Mouse (Mus musculus) left cerebral cortex, adult 11 months (tissue): ENCODE measurements around the gene Gm11037.

ENCODE experiments used
- DNase-seq: peaks from one replicate; pipeline ENCODE4 v3.0.0; 2022; ENCODE audit warnings: low spot score

Gm11037 gene

GRCm38 (mm10) chr2:131149254-131149578 lies 15.9 kb downstream of the Gm11037 start:
- DNase-seq: no peak

- no peak for DNase-seq
These were observed 19.0 kb downstream of the Gm11037 start for GRCm38 (mm10) chr2:131152166-131152730.

DNA sequence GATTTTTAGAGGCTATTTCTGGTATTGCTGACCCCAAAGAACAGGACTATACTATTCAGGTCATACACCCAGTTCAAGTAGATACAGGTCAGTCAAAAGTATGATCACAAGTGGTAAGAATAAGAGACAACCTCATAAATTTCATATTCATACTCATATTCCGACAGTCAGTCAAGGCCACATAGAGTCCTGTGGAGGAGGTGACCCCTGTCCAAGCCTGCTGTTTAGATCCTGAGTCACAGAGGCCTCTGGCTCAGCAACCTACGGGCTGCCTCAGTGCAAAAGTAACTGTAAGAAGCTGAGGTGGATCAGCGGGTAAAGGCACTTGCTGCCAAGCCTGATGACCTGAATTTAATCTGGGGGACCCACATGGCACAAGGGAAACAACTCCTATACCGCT lies 20.7 kb downstream of the Gm11037 start:
- DNase-seq: no peak

DNA sequence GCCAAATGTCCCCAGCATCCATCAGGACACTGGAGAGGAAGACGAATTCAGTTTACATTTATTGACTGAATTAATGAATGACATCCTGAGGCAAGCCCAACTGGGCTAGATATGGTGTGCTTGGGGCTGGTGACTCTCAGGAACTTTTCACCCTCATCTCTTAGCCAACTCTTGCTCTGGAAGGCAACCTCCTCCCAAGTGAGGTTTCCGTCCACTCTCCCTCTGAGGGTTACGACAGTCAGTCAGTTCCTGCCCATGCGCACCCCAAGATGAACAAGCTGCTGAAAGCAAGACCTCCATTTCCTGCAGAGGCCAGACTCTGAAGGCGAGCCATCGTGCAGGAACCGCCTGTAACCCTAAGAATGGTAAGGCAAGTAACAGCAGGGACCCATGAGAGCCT lies 23.7 kb downstream of the Gm11037 start:
- no peak for DNase-seq

DNA sequence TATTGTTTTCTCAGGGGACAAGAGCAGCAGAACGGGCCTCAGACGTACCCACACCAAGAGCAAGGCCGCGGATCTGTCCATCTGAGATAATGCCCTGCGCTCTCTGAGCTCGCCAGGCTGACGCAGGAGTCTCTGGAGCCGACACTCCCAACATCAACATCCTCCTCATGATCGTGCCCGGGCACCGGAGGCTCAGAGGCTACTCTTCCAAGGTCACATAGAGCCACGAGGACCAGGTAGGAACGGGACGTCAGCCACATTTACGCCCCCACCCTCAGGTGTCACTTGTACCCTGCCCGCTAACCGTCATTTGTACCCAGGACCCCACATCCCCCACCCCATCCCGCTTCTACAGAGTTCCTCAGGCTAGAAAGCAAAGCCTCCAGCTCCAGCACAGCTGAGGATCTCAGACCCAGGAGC lies 26.2 kb downstream of the Gm11037 start:
- no peak for DNase-seq

- peak; percentile 94 for DNase-seq
These were observed 26.8 kb downstream of the Gm11037 start, which contains the start of gene 1700037H04Rik for GRCm38 (mm10) chr2:131159938-131160581. Gene 1700037H04Rik, minus strand, starts transcription at chr2:131160081.

- DNase-seq: no peak
These were observed 27.4 kb downstream of the Gm11037 start for GRCm38 (mm10) chr2:131160671-131161111.

- DNase-seq: no peak
These were observed 30.6 kb downstream of the Gm11037 start for GRCm38 (mm10) chr2:131163924-131164323.

DNA sequence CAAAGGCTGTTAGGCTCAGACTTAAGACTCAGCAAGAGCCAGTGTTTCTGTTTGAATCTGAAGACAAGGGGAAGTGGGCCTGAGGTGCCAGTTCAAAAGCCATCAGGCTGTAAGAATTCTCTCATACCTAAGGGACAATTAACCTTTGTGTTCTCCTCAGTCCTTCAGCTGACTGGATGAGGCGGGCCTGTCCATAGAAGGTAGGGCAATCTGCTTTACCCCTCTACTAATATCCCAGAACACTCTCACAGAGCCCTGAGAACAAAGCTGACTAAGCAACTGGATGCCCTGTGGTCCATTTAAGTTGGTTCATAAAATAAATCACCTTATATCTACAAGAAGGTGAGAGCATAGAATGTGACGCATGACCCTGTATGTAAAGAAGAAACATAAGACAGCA lies 32.9 kb downstream of the Gm11037 start:
- DNase-seq: no peak

DNA sequence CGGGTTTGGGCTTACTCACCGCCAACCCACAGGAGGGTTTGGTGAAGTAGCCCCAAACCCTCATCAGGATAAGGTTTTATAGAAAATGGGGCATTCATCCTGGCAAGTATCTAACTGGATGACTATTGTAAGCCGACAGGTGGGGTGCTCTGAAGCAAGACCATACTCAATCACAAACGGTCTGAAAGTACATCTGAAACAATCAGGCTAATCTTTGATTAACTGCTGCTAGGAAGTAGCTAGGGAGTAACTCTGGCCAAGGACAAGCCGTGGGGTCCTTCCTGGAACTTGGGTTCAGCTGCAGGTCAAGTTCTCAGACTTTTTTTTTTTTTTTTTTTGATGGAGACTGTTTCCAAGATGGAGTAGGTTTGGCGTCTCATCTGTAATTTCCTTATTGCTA lies 34.7 kb downstream of the Gm11037 start:
- no peak for DNase-seq

DNA sequence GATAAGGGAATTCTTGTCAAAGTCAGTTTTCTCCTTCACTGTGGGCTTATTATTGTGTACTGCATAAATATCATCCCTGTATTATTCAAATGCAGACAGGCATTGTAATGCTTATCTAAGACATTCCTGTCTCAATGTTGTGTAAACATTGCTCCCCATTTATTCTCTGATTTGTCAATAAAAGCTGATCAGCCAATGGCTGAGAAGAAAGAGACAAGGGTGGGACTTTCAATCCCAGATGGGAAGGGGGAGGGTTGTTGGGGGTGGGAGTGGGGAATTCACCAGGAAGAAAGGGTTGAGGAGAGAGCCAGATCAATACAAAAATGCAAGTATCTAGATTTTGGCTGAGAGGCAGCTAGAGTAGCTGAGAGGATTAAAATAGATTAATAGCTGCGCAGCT lies 35.6 kb downstream of the Gm11037 start:
- no peak for DNase-seq

DNA sequence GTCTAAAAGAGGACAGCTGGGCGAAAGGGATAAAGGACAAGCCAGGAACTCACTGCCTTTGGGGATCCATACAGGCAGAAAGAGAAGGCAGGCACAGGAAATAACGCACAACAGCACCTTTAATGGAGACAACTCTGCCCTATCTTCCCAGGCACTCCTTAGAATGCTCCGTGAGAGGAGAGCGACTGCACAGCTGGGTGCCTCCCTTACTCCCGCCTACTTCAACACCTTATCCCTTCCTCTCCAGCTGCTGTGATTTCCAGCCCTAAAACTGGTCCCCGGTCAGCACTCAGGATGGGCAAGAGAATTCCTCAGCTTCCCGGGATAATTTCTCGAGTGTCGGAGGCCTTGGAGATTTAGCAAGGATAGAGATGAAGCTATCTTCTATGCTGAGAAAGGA lies 37.6 kb downstream of the Gm11037 start:
- DNase-seq: no peak

DNA sequence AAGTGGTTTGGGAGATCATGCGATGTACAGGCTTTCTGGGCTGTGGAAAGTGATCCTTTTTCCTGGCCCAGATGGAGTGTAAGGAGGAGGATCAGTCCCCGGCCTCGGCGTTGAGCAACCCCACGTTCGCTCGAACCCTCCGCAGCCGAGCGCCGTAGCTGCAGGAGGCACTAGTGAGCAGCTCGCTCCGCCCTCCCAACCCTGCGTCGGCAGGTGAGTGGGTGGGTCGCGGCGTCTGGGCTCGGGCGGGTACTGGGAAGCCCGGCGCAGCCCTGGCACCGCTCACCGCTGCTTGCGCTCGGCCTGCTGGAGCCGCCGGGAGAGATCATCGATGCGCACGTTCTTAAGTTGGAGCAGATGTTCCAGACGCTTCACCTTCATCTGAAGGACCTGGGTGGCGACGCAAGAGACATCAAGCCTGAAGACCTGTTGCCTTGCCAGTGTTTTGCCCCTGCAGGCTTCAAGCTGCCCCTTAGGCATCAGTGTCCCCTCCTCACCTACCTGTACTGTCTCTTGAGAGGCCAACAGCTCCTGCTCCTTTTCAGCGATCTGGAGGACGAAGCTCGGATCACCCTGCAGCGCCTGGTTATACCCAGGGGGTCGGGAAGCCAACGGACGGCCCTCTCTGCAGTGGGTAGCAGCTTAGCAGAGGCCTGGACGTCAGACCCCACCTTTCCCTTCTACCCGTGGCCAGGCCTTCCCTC lies 38.3 kb downstream of the Gm11037 start:
- DNase-seq: no peak

GRCm38 (mm10) chr2:131172322-131172721 lies 39.0 kb downstream of the Gm11037 start:
- no peak for DNase-seq

- DNase-seq: peak; percentile 68
These were observed 41.4 kb downstream of the Gm11037 start for GRCm38 (mm10) chr2:131174700-131175099.

GRCm38 (mm10) chr2:131175286-131175944 lies 42.1 kb downstream of the Gm11037 start:
- DNase-seq: no peak

GRCm38 (mm10) chr2:131175945-131176309 lies 42.6 kb downstream of the Gm11037 start:
- DNase-seq: no peak

DNA sequence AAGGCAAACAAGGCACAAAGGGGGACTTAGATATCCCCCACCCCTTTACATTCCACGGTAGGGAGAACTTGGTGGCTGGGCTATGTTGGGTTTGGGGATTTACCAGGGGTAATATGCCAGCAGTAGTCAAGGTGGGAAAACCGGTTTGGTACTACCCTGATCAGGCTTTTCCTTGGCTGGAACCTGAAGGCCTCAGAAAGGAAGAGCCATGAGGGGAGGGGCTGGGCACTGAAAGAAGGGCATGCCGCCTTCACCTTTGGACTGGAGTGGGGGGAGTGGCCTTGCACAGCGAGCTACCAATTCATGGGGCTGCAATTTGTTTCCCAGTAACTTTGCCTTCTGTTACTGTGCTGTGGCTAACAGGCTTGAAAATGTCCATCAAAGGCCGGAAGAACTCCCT lies 43.2 kb downstream of the Gm11037 start:
- no peak for DNase-seq

- DNase-seq: no peak
These were observed 44.6 kb downstream of the Gm11037 start for GRCm38 (mm10) chr2:131177932-131178331.

- DNase-seq: no peak
These were observed 45.5 kb downstream of the Gm11037 start for GRCm38 (mm10) chr2:131178828-131179245.

DNA sequence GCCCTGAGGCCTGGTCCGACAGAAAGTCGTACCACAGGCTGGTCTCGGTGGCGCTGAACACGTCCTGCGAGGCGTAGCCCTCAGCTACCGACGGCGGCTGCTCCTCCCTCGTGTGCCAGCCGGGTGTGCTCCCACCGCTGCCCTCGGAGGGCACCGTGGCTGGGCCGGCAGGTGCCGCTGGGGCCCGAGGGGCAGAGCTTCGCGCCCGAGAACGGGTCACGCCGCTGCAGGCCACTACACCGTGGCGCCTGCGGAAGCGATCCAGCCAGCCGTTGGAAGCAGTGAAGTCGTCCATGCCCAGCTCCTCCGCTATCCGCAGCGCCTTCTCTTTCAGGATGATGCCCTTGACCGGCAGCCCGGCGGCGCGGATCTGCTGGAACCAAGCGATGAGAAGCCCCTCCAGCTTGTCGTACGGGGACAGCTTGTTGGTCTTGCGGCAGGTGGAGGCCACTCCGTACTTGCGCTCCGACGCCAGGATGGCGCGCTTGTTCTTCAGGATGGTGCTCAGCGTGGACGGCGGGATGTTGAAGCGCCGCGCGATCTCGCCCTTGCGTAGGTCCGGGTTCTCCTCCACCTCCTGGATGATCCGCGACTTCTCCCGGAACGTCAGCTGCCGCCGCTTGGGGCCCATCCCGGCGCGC lies 46.1 kb downstream of the Gm11037 start:
- DNase-seq: no peak

GRCm38 (mm10) chr2:131179990-131180587 lies 46.8 kb downstream of the Gm11037 start, which contains the start of gene Cenpb:
Gene Cenpb, minus strand, starts transcription at chr2:131180067.
- DNase-seq: peak; percentile 70
